Mouse (Mus musculus) right cerebral cortex, postnatal 4 days (tissue): ENCODE data around the gene Nrn1l.

Source experiments
- DNase-seq: peaks from one replicate; pipeline ENCODE4 v3.0.0-alpha.2; 2022

Gene Nrn1l

DNA sequence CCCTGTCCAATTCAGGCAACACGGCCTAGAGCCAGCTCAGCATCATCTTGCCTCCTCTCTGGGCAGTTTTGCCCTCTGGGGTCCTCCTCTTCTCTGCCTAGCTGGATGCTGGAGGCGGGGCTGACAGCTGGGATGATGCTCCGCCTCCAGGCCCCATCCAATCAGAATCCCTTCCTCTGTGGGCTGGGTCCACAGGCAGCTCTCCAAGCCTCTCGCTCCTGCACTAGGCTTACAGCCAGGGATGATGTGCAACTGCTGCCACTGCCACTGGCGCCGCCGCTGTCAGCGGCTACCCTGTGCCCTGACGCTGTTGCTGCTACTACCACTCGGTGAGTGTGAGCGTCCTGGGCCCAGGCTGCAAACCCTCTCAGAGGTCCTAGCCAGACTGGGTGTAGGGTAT lies at the start of gene Nrn1l:
Gene Nrn1l, plus strand, starts transcription at position 229 of the 400 bp plus-strand sequence.
- DNase-seq: peak; percentile 66

DNA sequence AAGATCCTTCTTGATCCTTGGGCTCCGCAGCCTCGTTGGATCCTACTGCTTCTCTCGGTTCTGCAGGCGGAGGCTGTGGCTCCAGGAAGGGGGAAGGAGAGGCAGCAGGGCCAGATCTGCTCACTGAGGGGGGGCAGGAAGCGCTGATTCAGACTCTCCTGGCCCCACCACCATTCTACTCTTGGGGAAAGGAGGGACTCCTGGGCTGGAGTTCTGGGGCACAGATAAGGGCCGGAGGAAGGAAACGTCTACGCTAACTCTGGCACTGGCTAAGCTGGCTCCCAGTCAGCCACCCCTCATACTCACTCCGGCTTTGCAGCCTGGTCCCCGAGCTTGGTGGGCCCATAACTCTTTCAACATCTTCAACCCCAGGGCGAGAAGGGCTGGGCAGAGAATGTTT lies 46.7 kb upstream of the Nrn1l start:
- DNase-seq: no peak

DNA sequence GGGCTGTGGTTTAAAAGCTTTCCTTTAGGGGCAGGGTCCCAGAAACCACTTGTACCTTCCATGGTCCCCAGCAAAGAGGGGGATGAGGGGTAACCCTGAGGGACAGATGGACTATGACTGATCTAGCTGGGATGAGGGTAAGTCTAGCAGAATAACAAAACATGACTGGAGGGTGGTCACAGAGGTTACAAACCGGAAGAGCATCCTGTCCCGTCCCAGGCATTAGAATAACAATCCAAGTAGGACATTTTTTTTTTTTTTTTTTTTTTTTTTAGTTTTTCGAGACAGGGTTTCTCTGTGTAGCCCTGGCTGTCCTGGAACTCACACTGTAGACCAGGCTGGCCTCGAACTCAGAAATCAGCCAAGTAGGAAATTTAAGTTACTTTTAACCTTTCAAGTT lies 43.4 kb upstream of the Nrn1l start:
- DNase-seq: no peak

- no peak for DNase-seq
These were observed 42.8 kb upstream of the Nrn1l start for GRCm38 (mm10) chr8:105850611-105851010.

GRCm38 (mm10) chr8:105851651-105852143 lies 41.7 kb upstream of the Nrn1l start:
- DNase-seq: peak; percentile 86

DNA sequence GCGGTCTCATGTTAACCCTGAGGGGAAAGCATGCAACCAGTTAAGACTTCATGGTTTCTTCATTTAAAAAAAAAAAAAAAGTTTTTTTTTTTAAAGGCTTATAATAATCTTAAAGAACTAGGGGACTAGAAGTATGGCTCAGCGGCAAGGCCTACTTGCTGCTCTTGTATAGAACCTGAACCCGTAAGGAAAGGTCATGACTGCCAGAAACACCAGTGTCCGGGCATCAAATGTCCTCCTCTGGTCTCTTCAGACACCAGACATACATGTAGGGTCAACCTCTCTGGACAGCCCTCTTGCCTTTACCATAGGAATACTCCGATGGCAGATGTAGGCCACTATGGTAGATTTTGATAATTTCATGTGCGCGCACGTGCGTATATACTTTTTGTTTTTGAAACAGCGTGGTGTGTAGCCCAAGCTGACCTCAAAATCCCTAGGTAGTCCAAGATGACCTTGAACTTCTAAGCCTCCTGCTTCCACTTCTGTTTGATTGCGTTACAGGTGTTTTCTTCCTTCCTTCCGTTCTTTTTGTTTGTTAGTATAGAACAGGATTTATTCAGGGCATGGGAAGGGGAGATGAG lies 41.1 kb upstream of the Nrn1l start:
- no peak for DNase-seq

GRCm38 (mm10) chr8:105853178-105853577 lies 40.2 kb upstream of the Nrn1l start, which contains the start of gene Cenpt:
Gene Cenpt (minus strand): TSS chr8:105853278.
- no peak for DNase-seq

- peak; percentile 9 for DNase-seq
These were observed 39.1 kb upstream of the Nrn1l start for GRCm38 (mm10) chr8:105854303-105854702.

DNA sequence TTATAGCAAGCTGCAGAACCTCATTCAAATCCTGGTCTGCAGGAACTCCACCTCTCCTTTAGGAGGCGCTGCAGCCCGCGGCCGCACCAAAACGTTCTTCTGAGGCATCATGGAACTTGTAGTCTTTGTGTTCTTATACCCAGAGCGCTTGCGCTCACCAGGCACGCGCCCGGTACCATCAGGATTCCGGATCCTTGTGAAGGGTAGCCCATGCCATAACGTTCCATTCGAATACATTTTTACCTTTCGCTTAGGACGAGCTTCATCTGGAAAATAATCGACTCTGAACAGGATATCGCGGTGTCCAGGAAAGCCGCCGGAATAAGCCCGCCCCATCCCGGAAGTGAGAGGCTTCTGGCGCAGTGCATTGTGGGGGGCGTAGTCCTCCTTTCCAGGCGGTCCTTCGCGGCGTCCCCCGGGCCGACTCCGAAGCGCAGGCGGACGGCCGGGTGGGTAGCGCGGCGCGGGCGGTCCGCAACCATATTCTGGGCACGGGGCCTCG lies 38.6 kb upstream of the Nrn1l start, which contains the start of gene Thap11:
Gene Thap11, plus strand, starts transcription at position 418 of the 502 bp plus-strand sequence.
- DNase-seq: peak; percentile 89

DNA sequence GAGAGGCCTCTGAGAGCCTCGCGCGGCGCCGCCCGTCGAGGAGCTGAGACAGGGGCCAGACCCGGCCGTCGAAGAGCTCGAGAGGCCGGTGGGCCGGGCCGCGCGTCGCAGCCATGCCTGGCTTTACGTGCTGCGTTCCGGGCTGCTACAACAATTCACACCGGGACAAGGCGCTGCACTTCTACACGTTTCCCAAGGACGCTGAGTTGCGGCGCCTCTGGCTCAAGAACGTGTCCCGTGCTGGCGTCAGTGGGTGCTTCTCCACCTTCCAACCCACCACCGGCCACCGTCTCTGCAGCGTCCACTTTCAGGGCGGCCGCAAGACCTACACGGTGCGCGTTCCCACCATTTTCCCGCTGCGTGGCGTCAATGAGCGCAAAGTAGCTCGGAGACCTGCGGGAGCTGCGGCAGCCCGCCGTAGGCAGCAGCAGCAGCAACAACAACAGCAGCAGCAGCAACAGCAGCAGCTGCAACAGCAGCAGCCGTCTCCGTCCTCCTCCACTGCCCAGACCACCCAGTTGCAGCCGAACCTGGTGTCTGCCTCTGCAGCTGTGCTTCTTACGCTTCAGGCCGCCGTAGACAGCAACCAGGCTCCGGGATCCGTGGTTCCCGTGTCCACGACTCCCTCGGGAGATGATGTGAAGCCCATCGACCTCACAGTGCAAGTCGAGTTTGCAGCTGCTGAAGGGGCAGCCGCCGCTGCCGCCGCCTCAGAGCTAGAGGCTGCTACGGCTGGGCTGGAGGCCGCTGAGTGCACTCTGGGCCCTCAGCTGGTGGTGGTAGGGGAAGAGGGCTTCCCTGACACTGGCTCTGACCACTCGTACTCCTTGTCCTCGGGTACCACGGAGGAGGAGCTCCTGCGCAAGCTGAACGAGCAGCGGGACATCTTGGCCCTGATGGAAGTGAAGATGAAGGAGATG lies 37.9 kb upstream of the Nrn1l start:
- DNase-seq: peak; percentile 60

GRCm38 (mm10) chr8:105856168-105856835 lies 37.1 kb upstream of the Nrn1l start:
- DNase-seq: no peak

DNA sequence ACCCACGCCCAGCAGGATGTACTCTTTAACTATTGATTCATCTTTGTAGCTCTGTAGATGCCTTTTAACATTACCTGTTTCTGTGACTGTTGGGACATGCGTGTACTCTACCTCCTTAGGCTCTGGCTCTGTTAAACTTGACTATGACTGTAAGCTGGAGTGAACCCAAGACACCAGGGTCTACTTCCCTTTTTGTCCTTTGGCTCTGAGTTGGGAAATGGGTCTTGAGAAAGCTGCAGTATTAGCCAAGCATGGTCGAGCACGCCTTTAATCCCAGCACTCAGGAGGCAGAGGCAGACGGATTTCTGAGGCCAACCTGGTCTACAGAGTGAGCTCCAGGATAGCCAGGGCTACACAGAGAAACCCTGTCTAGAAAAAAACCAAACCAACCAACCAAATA lies 34.9 kb upstream of the Nrn1l start:
- DNase-seq: no peak

GRCm38 (mm10) chr8:105859314-105859713 lies 34.1 kb upstream of the Nrn1l start:
- DNase-seq: no peak

DNA sequence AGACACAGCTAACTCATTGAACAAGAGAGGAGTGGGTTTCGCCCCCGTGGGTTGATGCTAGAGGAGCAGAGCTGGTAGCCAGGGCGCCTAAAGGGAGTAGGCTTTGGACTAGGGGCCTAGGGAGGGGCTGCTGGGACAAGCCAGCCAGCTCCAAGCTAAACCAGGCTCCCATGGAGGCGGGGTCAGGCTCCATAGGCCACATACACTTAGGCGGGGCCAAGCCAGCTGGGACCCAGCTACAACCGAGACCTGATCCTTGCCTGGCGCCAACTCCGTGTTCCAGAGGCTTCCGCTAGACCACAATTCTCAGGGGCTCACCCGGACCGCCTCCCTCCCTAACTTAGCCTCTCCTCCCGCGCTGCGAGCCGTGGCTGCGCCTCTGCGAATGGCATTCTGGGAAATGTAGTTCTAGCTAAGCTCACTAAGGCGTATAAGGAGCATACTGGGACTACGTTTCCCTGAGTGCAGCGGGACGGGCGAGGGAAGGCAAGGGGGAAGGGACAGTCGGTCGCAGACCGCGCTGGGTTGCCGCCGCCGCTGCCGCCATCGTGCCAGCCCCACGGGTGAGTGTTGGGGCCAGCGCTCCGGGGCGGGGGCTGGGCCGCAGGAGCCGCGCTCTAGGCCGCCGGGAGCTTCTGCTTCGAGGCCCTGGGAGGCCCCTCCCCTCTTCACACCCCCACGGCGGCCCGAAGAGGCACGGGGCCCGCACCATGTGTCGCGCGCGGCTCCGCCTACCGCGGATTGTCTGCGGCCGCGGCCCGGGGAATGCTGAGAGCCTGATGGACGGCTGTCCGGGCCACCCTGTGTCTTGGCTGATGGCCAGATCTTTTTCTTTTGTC lies 33.0 kb upstream of the Nrn1l start, which contains the start of gene Nutf2:
Gene Nutf2, plus strand, starts transcription at position 438 of the 839 bp plus-strand sequence.
- DNase-seq: peak; percentile 83

DNA sequence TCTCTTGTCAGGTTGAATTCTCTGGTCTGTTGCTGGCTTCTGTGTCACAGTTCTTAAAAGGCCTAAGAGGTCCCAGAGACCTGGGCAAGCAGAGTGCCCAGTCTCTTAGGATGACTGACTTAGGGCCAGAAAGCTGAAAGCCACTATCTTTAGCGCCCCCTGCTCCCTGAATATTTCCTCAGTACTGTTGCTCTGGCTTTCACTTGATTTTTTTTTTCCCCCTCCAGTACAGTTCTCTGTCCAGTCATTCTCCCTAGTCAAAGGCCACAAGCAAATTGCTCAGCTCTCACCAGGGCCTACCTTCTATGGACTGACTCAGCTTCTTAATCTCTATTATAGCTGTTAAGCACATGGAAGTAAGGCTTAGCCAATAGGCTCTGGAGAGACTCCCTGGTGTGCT lies 31.4 kb upstream of the Nrn1l start:
- no peak for DNase-seq

GRCm38 (mm10) chr8:105866364-105867029 lies 26.9 kb upstream of the Nrn1l start:
- no peak for DNase-seq

DNA sequence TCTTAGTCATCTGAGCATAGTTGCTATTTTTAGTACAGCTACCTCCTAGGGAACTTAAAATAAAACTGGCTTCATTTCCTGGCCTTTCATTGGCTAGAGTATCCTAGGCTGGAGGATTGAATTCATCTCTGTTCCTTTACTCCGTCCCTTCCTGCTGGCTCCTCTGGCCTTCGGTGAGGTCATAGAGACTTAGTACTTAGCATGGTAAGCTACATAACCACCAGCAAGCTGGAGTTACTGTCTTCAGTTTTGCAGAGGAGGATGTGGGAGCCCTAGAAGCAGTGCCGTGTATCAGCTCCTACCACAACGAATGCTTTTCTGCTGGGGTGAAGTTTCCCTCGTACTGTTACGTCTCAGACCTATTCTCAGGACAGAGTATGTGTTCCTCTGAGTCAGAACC lies 19.1 kb upstream of the Nrn1l start:
- no peak for DNase-seq

- peak; percentile 84 for DNase-seq
These were observed 12.4 kb upstream of the Nrn1l start, which contains the start of gene Edc4 for GRCm38 (mm10) chr8:105880754-105881520. Gene Edc4 (plus strand): TSS chr8:105880881.

DNA sequence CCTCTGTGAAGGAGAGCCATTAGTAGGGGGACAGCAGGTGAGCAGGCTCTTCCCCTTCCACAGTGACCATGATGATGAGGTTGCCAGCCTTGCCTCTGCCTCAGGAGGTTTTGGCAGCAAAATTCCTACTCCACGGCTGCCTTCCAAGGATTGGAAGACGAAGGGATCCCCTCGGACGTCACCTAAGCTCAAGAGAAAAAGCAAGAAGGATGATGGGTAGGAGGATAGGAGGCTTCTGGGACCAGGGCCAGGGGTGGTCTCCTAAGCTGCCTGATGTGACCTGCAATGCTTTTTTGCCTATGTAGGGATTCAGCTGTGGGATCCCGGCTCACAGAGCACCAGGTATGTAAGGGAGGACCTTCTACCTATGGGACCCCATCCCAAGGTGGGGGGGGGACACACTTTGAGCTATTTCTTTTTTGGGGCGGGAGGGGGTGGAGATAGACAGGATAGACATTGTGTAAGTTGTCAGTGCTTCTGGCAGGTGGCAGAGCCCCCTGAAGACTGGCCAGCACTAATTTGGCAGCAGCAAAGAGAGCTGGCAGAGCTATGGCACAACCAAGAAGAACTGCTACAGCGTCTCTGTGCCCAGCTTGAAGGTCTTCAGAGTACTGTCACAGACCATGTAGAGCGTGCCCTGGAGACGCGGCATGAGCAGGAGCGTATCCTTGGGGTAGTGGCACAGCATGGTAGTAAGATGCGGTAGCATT lies 3.5 kb upstream of the Nrn1l start:
- DNase-seq: no peak

DNA sequence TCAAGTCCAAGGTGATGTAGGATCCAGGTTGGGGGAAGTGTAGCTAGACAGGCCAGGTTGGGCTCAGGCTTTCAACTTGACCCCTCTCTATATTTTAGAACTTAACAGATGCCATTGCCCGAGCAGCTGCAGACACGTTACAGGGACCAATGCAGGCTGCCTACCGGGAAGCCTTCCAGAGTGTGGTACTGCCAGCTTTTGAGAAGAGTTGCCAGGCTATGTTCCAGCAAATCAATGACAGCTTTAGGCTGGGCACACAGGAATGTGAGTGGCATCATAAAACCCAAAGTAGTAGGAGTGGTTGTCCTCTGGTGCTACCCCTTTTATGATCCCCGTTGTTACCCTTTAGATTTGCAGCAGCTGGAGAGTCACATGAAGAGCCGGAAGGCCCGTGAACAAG lies 2.5 kb upstream of the Nrn1l start:
- no peak for DNase-seq
